Mouse (Mus musculus): ENCODE data around the gene Rpl9.

Gene Rpl9

DNA sequence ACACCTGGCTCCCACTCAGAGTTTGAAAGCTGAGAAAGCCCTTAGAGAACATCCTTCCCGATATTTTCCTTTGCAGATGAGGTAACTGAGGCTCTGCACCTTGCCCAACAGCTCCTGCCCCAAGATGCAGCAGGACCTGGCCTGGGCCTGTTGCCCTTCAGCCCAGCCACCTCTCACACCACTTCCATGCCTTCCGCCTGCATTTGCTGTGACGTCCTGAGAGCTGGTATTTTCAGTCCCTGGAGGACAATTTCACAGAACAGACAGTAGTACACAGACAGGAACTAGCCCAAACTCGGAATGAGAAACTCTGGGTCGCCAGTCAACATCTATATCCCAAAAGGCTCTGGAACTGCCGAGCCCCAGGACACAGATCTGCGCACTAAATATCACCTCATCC, 16.5 kb downstream of the Rpl9 start:
- DNase-seq (ENCODE audit: low spot score), result no peak

DNA sequence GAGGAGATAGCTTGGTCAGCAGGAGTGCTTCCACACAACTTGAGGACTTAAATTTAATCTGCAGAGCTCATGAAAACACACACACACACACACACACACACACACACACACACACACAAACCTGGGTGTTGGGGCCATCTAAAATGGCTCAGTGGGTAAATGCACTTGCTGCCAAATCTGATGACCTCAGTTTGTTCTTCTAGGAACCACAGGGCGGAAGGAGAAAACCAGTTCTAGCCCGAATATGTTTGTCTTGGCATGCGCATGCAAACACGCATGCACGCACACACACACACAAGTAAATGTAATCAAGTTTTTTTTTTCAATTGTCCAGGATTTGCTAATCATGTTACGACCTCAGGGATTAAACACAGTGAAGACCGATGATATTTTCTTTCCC, 19.7 kb downstream of the Rpl9 start:
- DNase-seq (ENCODE audit: low spot score), result no peak

DNA sequence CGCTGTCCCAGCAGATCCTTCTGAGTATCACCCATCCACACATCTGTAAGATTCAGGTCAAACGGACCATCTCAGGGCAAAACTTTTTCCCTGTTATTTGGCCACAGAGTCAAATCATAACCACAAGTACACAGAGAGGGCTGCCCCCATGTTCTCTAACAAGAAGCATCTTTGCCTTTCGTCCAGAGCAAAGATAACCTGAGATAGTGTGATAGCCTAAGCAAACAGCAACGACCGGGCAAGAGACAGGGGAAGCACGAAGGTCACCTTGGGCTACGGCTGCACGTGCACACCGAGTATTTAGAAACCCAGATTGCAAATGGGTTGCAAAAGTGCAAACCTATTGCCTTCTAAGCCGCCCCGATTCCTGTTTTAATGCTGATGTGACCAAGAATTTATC, 23.4 kb downstream of the Rpl9 start:
- DNase-seq (ENCODE audit: low spot score), result no peak

DNA sequence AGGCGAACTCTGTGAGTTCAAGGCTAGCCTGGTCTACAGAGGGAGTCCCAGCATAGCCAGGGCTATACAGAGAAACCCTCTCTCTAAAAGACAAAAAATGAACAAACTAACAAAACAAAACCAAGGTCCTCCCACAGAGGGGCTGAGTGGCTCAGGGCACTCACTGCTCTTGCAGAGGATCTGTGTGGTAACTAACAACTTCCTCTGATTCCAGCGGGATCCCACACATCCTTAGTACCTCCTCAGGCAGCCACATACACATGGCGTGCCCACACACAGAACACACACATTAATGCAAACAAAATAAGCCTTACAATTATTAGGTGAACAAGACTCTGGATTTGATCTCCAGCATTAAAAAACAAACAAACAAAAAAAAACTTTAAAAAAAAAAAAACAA, 33.5 kb downstream of the Rpl9 start:
- DNase-seq (ENCODE audit: low spot score), result no peak

DNA sequence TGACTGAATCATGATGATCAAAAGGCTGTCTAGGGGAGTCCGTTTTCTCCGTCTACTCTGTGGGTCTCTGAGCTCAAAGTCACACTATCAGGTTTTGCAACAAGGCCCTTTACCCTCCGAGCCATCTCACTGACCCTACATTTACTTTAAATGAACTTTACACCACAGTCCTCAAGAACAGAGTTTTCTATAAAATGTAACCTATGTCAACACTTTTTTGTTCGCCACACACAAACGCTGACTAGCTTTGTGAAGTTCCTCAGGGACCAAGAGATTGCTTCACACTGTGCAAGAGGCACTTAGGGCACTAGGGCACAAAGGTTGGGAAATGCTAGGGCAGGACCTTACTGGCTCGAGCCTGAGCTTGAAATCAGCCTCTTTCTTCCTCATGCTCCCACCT, 34.4 kb downstream of the Rpl9 start:
- no peak for DNase-seq (ENCODE audit: low spot score)

DNA sequence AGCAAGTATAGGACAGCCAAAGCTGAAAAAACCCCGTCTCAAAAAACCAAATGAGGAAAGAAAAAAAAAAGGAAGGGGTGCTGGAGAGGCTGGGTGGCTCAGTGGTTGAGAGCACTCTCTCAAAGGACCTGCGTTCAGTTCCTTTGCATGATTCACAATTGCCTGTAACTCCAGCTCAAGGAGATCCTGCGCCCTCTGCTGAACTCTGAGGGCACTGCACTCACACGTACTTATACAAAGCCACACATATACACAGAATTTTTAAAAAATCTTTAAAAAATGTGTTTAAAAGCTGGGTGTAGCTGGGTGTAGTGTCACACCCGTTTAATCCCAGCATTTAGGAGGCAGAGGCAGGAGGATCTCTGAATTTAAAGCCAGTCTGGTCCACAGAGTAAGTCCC, 36.3 kb downstream of the Rpl9 start:
- no peak for DNase-seq (ENCODE audit: low spot score)

DNA sequence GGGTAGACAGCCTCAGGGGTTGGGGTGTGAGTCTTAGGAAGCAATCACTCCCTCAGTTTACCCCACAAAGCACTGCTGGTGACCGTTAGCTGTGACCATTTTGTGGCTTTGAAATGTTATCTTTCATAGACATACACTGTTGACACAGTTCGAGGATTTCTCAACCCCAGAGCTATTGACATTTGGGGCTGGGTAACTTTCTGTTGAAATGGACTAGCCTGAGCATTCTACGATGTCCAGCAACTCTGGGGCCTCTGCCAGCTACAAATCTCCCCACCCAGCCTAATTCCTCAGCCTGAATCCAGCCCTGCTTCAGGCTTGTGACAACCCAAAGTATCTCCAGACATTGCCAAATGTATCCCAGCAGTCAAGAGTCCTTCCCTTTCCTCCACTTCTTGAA, 37.1 kb downstream of the Rpl9 start:
- DNase-seq (ENCODE audit: low spot score), result no peak

DNA sequence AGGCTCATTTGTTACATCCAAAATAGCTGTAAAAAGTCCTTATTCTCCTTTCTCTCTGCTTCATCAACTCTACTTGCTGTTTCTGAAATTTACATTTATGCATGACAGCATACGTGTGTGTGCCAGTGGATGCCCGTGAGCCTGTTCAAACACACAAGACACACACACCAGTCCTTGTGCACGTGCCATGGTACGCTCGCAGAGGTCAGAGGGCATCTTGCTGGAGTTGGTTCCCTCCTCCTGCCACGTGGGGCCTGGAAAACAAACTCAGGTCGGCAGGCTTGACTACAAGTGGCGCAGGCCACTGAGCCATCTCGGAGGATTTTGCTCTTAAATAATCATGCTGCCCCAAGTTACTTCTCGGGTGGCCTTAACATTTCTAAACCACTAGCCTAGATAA, 40.7 kb downstream of the Rpl9 start:
- no peak for DNase-seq (ENCODE audit: low spot score)

DNA sequence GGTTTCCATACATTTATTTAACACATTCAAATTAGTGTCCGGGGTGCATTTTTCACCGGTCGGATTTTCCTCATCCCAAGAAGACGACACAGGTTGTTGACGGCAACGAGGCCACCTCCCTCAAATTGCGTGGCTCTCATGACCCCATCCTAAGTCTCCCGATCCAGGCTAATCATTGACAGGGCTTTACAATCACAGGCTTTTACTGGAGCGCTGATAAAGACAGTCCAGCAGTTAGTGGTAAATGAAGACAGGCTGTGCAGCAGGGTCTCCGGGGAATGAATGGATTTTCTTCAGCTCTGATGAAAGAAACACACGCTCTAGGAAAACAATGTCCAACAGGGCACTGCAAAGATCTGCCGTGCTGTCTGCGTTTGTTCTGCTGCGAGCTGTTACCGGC, 43.1 kb downstream of the Rpl9 start, which contains the start of gene Klb:
TSS of gene Klb (plus strand) at position 147 of the 400 bp plus-strand sequence.
- no peak for DNase-seq (ENCODE audit: low spot score)

DNA sequence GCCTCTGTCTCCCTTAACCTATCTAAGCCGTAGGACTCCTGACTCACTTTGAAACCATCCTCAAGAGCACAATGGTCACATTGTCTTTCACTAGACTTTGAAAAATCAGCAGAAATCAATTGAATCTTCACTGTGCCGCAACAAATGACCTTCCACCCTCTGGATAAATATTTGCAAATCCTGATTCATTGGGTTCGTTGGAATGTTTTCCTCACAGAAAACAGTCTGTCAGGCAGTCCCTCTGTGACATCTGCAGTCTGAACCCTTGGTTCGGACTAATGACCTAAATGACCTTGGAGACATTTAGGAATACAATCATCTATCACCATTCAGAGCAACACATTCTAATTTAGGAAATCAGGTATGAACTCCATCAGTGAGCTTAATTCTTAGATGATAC, 51.1 kb downstream of the Rpl9 start:
- no peak for DNase-seq (ENCODE audit: low spot score)

DNA sequence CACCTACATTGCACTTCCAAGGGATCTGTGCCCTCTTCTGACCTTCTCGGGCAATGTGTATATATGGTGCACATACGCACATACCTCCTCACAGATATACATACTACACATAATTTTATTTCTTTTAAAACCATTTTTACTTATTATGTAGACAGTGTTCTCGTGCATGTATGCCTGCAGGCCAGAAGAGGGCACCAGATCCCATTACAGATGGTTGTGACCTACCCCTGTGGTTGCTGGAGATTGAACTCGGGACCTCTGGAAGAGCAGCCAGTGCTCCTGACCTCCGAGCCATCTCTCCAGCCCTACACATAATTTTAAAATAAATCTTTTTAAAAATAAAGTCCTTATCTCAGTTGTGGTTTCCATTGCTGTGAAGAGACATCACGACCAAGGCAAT, 52.9 kb downstream of the Rpl9 start:
- no peak for DNase-seq (ENCODE audit: low spot score)

All from urinary bladder, postnatal 14 days (tissue).